Mouse (Mus musculus) forebrain, postnatal 0 days (tissue): Measurements from ENCODE around the gene Nrxn3. TPM values are rescaled to one million over a fixed set of nuclear protein-coding genes. Genes with fewer than 3 reads are reported as not detected.

Experiments used
- ATAC-seq: fragments of 200-750 bp; cut with Nextera tagmentation; 2 replicates; pipeline ENCODE4 v1.8.0; 2017; ENCODE audit warnings: mild to moderate bottlenecking, moderate library complexity
- DNase-seq: peaks from one replicate; pipeline ENCODE4 v3.0.0-alpha.2; 2015
- H3K27ac ChIP-seq: fragments of 300-500 bp; sonication (generic); 2 replicates; pipeline ENCODE4 v1.5.1; 2014; ENCODE audit warnings: low read depth, mild to moderate bottlenecking, antibody characterized with exemption, low read length, moderate library complexity, mixed read lengths
- H3K27me3 ChIP-seq: fragments of 300-500 bp; sonication (generic); 2 replicates; pipeline ENCODE4 v1.6.1; 2014; ENCODE audit warnings: mild to moderate bottlenecking, low read length, mixed read lengths; ENCODE audit not compliant: insufficient read depth
- H3K36me3 ChIP-seq: fragments of 300-500 bp; sonication (generic); 2 replicates; pipeline ENCODE4 v1.6.1; 2014; ENCODE audit warnings: mild to moderate bottlenecking, moderate library complexity; ENCODE audit not compliant: insufficient read depth
- H3K4me1 ChIP-seq: fragments of 300-500 bp; sonication (generic); 2 replicates; pipeline ENCODE4 v1.6.1; 2014; ENCODE audit warnings: antibody characterized with exemption; ENCODE audit not compliant: insufficient read depth
- H3K4me2 ChIP-seq: fragments of 300-500 bp; sonication (generic); 2 replicates; pipeline ENCODE4 v1.6.1; 2014; ENCODE audit warnings: low read depth, mild to moderate bottlenecking, moderate library complexity
- H3K4me3 ChIP-seq: fragments of 300-500 bp; sonication (generic); 2 replicates; pipeline ENCODE4 v1.5.1; 2014; ENCODE audit warnings: low read depth, low read length, mixed read lengths
- H3K9ac ChIP-seq: fragments of 300-500 bp; sonication (generic); 2 replicates; pipeline ENCODE4 v1.6.1; 2014; ENCODE audit warnings: mild to moderate bottlenecking
- H3K9me3 ChIP-seq: fragments of 300-500 bp; sonication (generic); 2 replicates; pipeline ENCODE4 v1.6.1; 2016; ENCODE audit warnings: low read length
- CTCF ChIP-seq: sonication (generic); IDR thresholded peaks from 2 replicates; pipeline ENCODE4 v1.5.1; 2016; ENCODE audit warnings: antibody characterized with exemption, control low read depth, low read depth
- WGBS: fragments of 180-500 bp; shearing (Covaris S2); extraction: QIAGEN DNeasy Blood & Tissue Kit; methylation state at CpG from one replicate; pipeline ENCODE4 v1.1.7; 2014; 5-methylcytosine and 5-hydroxymethylcytosine counted together
- polyA plus RNA-seq: library from polyadenylated mRNA; unstranded; fragments of >200 nt; fragmentation: Nextera tagmentation; extraction: Ambion mirVana; gene quantifications from 2 replicates; pipeline ENCODE4 v1.2.1, GENCODE M21; 2015
- total RNA-seq: library from RNA; depleted of rRNA; stranded (reverse); fragments of >200 nt; gene quantifications from 2 replicates; pipeline ENCODE4 v1.2.3, GENCODE M21; 2014

The Nrxn3 gene
- total and polyA plus RNA-seq, 2 experiments from 2014 or later: 59.9 to 94.6 TPM

DNA sequence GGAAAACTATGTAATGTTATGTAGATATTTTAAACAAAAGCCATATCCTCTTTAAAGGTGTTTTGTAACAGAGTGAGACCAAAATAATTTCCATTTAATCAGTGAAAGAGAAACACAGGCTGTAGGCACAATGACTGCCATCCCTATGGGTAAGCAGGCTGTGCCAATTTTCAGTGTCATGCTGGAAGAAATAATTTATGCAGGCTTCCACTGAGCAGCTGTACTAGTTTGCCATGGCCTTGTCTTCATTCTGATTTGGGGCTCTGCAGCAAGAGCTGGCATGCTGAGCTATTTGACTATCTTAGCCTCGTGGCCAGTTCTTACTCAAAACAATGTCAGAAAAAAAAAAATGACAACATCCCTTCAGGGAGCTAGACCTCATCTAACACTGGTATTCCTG, 647.3 kb downstream of the Nrxn3 start:
- Histone ChIP-seq H3K27me3 (no peaks in the 10 kb centered on the region), H3K4me3 (no peak overlapping the region), H3K4me1 (no peaks in the 10 kb centered on the region), H3K36me3 (no peaks in the 10 kb centered on the region), H3K9ac (no peak overlapping the region), H3K27ac (no peak overlapping the region), H3K4me2 (no peak overlapping the region), H3K9me3 (no peaks in the 10 kb centered on the region)
- DNase-seq: no peak
- 10% methylated on average over 1 of the region's 1 CpGs for WGBS
- ATAC-seq: peak; percentile 58; the same call in 1 of the 2 replicates
- no peak for TF ChIP-seq CTCF

DNA sequence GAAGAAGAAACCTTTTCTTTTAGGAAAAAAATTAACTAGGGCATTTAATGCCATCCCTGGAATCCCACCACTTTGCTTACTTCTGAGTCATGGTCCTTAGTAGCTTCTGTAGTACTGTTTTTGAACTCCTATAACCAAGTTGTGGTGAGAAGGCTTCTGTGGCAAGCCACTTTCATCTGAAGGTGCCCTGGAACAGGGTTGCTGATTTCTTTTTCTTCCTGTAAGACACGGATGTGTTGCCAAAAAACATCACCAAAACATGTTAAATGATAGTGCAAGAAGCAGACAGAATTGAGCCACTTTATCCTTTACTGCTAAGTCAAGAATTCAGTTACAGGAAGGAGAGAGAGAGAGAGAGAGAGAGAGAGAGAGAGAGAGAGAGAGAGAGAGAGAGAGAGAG, 653.9 kb downstream of the Nrxn3 start:
- Histone ChIP-seq H3K27ac (peak overlapping the region; percentile 89), H3K9ac (no peak overlapping the region; the same call in 1 of the 2 replicates), H3K36me3 (no peaks in the 10 kb centered on the region), H3K4me1 (peaks cover 11% of the 10 kb centered on the region), H3K27me3 (no peaks in the 10 kb centered on the region), H3K4me3 (no peak overlapping the region), H3K4me2 (no peak overlapping the region), H3K9me3 (no peaks in the 10 kb centered on the region)
- no peak for DNase-seq
- no peak for TF ChIP-seq CTCF
- WGBS: 45% methylated on average over 1 of the region's 1 CpGs
- ATAC-seq: peak; percentile 14; the same call in 1 of the 2 replicates

DNA sequence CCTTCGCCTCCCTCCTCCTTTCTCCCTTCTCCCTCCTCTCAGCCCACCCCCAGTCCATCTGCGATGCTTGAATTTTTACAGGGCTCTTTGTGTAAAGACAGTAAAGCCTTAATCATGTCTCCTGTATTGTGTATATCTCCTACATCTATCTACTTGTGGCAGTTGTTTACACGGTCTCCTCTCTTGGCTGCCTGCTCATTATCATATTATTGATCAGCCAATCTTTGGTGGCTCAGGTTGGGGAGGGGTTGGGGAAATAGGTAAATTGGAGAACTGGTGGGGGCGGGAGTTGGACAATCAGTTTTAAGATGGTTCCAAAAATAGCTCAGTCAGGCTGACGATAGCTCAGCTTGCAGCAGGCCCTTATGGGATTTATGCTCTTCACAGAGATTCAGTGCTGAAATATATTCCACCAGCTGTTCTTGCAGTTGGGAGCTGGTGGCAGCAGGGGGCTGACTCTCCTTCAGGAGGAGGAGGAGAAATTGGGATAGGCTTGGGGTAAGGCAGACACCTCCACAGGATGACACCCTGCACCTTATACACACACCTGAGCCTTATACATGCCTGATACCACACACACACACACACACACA, 654.5 kb downstream of the Nrxn3 start:
- ATAC-seq (peak; percentile 95), DNase-seq (peak; percentile 83)
- Histone ChIP-seq H3K9me3 (no peaks in the 10 kb centered on the region), H3K27me3 (no peaks in the 10 kb centered on the region), H3K36me3 (no peaks in the 10 kb centered on the region), H3K27ac (peak overlapping the region; percentile 89), H3K9ac (no peak overlapping the region; the same call in 1 of the 2 replicates), H3K4me1 (peaks cover 11% of the 10 kb centered on the region), H3K4me2 (no peak overlapping the region), H3K4me3 (no peak overlapping the region)
- 30% methylated on average over 5 of the region's 5 CpGs for WGBS
- TF ChIP-seq CTCF: peak; percentile 54

DNA sequence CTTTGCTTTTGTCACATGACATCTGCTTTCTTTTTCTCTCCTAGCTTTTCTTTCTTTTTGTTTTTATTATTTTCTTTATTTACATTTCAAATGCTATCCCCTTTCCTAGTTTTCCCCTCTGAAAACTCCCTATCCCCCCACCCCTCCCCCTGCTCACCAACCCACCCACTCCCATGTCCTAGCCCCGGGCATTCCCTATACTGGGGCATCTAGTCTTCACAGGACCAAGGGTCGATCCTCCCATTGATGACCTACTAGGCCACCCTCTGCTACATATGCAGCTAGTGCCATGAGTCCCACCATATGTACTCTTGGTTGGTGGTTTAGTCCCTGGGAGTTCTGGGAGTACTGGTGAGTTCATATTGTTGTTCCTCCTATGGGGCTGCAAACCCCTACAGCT, 655.0 kb downstream of the Nrxn3 start:
- Histone ChIP-seq H3K4me3 (no peak overlapping the region), H3K36me3 (no peaks in the 10 kb centered on the region), H3K4me1 (peaks cover 11% of the 10 kb centered on the region), H3K9me3 (no peaks in the 10 kb centered on the region), H3K9ac (no peak overlapping the region), H3K4me2 (no peak overlapping the region), H3K27ac (peak overlapping the region; percentile 89), H3K27me3 (no peaks in the 10 kb centered on the region)
- ATAC-seq: no peak
- no peak for DNase-seq
- WGBS: 90% methylated on average over 2 of the region's 2 CpGs
- no peak for TF ChIP-seq CTCF

DNA sequence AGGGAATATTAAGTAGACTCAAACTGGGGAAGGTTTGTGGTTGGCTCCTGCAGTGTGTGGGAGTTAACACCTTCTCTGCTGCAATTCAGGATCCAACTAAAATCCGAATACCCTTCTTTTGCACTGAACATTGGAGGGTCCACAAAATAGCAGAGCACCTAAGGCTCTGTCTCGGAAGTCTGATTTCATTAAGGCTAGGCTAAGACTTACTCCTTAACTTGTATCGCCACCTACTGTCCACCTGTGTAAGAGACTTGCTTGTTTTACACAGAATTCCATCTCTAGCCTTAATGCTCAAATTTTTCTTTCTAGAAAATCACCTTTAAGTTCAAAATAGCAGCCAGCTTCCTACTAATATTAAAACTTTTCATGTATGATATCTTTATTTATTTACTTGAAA, 660.6 kb downstream of the Nrxn3 start:
- no peaks in the 10 kb centered on the region for H3K9me3 ChIP-seq
- DNase-seq: peak; percentile 79
- H3K36me3 ChIP-seq: no peaks in the 10 kb centered on the region
- no peak overlapping the region for H3K4me2 ChIP-seq
- H3K27ac ChIP-seq: no peak overlapping the region
- no peaks in the 10 kb centered on the region for H3K27me3 ChIP-seq
- H3K9ac ChIP-seq: no peak overlapping the region
- H3K4me1 ChIP-seq: no peaks in the 10 kb centered on the region
- 7% methylated on average over 3 of the region's 3 CpGs for WGBS
- peak; percentile 89 for ATAC-seq
- peak; percentile 79 for TF ChIP-seq CTCF
- H3K4me3 ChIP-seq: no peak overlapping the region

DNA sequence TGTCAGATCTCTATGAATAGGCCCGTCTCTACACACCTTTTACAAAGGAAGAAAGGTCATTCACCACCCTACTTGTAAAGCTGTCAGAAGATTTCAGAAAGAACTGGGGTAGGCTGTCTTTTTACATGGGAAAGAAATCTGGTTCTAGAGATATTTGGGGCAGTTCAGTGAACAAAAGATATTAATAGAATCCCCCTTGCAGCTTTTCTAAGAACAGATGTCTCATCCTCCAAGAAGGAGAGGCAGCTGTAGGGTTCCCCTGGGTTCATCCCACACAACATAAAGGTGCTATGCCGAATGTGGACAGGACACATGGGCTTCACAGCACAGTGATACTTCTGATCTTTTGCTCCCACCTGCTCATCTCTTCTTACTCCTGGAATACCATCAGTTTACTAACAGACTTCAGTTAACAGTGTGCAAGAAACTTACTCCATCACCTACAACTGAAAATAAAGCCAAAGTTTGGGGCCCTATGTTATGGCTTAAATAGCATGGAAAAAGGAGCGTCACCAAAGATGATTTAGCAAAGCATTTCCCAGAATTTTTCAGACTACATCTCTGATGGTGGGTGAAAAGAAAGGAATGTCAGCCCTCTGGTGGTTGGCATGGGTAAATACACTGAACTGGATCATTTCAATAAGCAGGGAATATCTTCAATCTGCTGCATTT, 672.6 kb downstream of the Nrxn3 start:
- no peaks in the 10 kb centered on the region for H3K36me3 ChIP-seq
- no peak overlapping the region for H3K4me2 ChIP-seq
- no peak overlapping the region for H3K9ac ChIP-seq
- 46% methylated on average over 3 of the region's 3 CpGs for WGBS
- H3K4me3 ChIP-seq: no peak overlapping the region
- H3K9me3 ChIP-seq: no peaks in the 10 kb centered on the region
- TF ChIP-seq CTCF: peak; percentile 86
- H3K4me1 ChIP-seq: no peaks in the 10 kb centered on the region
- peak; percentile 81 for ATAC-seq
- no peaks in the 10 kb centered on the region for H3K27me3 ChIP-seq
- DNase-seq: peak; percentile 73
- peak overlapping the region; percentile 59 for H3K27ac ChIP-seq

DNA sequence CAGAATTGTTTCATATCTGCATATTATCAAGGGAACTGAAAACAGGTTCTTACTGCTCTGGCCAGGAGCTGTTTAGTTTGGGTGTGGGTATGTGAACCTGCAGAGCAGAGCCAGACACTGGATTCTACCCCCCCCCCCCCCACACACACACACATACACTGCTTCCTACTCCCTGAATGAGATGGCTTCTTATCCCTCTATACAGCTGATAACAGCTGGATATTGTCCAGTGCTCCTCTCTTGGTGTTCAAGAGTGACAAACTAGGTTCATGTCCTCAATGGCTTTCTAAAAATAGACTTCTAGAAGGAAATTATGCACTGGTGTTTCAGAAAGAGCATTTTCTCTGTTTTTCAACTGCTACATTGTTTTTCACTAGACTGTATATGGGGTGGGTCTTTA, 713.8 kb downstream of the Nrxn3 start:
- no peak overlapping the region for H3K4me3 ChIP-seq
- ATAC-seq (no peak), DNase-seq (no peak)
- H3K9me3 ChIP-seq: no peaks in the 10 kb centered on the region
- no peaks in the 10 kb centered on the region for H3K27me3 ChIP-seq
- no peak overlapping the region for H3K27ac ChIP-seq
- no peak overlapping the region for H3K9ac ChIP-seq
- no peak for TF ChIP-seq CTCF
- H3K36me3 ChIP-seq: no peaks in the 10 kb centered on the region
- H3K4me1 ChIP-seq: no peaks in the 10 kb centered on the region
- no peak overlapping the region for H3K4me2 ChIP-seq
